Mouse (Mus musculus): ENCODE results near the gene Col26a1. TPM values are rescaled to one million over a fixed set of nuclear protein-coding genes. Genes with fewer than 3 reads are reported as not detected.

Gene Col26a1
- polyA plus RNA-seq, 1 experiment, result 2.0 TPM

DNA sequence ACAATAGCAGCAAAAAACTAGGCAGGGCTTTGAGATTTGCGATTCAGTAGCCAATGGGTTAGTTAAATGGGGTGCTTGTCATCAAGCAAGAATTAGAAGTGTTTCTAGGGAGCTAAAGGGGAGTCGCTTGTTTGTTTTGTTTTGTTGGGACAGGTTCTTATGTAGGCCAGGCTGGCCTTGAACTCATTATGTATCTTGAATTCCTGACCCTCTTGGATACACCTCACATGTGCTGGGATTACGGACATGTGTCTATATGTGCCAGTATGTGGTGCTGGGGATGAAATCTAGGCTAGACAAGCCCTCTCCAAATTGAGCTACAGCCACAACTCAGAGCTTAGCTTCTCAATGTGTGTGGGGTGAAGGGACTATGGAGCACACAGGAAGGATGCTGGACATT lies 91.8 kb downstream of the Col26a1 start:
- H3K4me3 ChIP-seq (replicated peaks; ENCODE audit: extremely low read depth, low read depth, low read length), result no peak overlapping the region
- H3K4me1 ChIP-seq (ENCODE audit: control insufficient read depth, insufficient read depth, low read length), result no peaks in the 10 kb centered on the region
- WGBS, result 59% methylated on average over 3 of the region's 3 CpGs
- no peak for TF ChIP-seq POLR2A (IDR thresholded peaks at IDR 0.05; ENCODE audit: borderline replicate concordance, extremely low read depth, low read depth, low read length)
- no peak for TF ChIP-seq CTCF (IDR thresholded peaks at IDR 0.05; ENCODE audit: insufficient read depth, low read length)
- DNase-seq, result no peak

DNA sequence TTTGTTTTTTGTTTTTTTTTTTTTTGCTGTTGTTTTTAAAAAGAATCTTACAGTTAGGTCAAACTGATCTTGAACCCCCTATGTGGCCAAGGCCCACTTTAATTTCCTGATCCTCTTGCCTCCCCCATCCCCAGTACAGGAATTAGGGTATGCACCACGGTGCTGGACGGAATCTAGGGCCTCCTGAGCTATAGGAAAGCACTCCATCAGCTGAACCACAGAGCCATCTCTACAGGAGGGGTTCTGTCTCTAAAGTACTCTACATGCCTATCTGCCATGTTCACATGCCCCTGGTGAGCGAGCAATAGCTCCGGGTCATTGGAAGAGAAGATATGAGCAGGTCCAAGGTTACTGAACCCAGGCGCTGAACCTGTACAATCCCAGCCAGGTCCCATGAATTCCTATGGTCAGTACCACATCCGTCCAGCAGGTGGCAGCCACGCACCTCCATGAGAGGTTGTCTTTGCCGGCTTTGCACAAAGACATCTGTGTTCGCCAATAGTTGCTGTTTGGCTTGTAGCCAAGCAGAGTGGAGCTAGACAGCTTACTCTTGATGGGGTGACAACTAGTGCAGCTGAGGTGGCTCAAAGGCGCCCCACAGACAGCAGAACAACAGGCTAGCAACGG lies 92.3 kb downstream of the Col26a1 start:
- 11% methylated on average over 11 of the region's 11 CpGs for WGBS
- Histone ChIP-seq H3K4me3 (replicated peaks; ENCODE audit: extremely low read depth, low read depth, low read length) (no peak overlapping the region), H3K4me1 (ENCODE audit: control insufficient read depth, insufficient read depth, low read length) (no peaks in the 10 kb centered on the region)
- TF ChIP-seq CTCF (IDR thresholded peaks at IDR 0.05; ENCODE audit: insufficient read depth, low read length) (peak; percentile 98), POLR2A (IDR thresholded peaks at IDR 0.05; ENCODE audit: borderline replicate concordance, extremely low read depth, low read depth, low read length) (no peak)
- DNase-seq, result peak; percentile 86

DNA sequence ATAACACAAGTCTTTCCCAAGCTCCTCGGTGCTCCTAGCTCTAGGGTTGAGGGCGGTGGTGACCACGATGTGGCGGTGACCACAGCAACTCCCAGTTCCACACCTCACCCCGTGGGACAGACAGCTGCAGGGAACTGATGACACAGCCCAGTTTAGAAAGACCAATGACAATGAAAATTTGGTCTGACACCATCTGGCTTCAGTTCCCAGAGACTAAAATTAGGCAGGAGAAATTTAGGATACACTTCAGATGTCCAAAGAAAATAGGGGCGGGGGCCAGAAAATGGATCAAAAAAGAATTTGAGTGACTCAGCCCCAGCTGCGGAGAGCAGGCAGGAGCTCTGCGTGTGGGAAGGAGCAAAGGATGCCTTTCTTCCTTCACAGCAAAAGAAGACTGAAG lies 98.5 kb downstream of the Col26a1 start:
- no peak for TF ChIP-seq CTCF (IDR thresholded peaks at IDR 0.05; ENCODE audit: insufficient read depth, low read length)
- no peak for TF ChIP-seq POLR2A (IDR thresholded peaks at IDR 0.05; ENCODE audit: borderline replicate concordance, extremely low read depth, low read depth, low read length)
- no peak for DNase-seq
- H3K4me3 ChIP-seq (replicated peaks; ENCODE audit: extremely low read depth, low read depth, low read length), result no peak overlapping the region
- 62% methylated on average over 8 of the region's 8 CpGs for WGBS
- no peaks in the 10 kb centered on the region for H3K4me1 ChIP-seq (ENCODE audit: control insufficient read depth, insufficient read depth, low read length)

DNA sequence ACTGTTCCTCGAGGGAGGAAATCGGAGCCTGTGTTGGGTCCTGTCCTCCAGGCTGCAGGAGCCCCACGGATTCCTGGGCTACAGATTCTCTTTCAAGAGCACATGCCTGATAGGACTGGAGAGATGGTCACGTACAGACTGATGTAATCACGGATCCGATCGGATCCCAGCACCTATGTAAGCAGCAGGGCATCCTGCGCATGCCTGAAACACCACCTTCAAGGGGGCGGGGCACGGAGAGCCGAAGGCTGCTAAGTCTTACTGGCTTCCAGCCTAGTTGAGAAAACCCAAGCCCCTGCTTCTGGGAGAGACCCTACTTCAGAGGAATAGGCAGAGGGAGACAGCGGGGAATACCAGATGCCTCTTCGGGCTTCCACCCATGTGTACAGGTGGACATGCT lies 100.4 kb downstream of the Col26a1 start:
- WGBS, result 56% methylated on average over 13 of the region's 13 CpGs
- no peak for DNase-seq
- Histone ChIP-seq H3K4me1 (ENCODE audit: control insufficient read depth, insufficient read depth, low read length) (no peaks in the 10 kb centered on the region), H3K4me3 (replicated peaks; ENCODE audit: extremely low read depth, low read depth, low read length) (no peak overlapping the region)
- TF ChIP-seq POLR2A (IDR thresholded peaks at IDR 0.05; ENCODE audit: borderline replicate concordance, extremely low read depth, low read depth, low read length), result no peak
- TF ChIP-seq CTCF (IDR thresholded peaks at IDR 0.05; ENCODE audit: insufficient read depth, low read length), result no peak

DNA sequence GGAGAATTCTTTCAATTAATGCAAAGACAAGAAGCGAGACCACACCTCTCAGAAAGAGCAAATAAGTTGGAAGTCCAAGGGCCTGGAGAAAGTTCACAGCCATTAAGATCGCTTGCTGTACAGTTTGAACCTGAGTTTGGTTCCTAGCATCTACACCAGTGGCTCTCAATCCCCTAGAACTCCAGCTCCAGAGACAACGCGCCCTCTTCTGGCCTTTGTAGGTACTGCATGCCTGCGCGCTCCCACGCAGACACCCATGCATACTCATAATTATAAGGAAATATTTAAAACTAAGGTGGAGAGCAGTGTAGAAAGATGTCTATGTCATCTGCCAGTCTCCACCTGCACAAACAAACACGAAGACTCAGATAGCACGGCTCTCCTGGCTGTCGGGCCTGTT lies 102.5 kb downstream of the Col26a1 start:
- peak; percentile 48 for DNase-seq
- 58% methylated on average over 10 of the region's 10 CpGs for WGBS
- Histone ChIP-seq H3K4me1 (ENCODE audit: control insufficient read depth, insufficient read depth, low read length) (no peaks in the 10 kb centered on the region), H3K4me3 (replicated peaks; ENCODE audit: extremely low read depth, low read depth, low read length) (no peak overlapping the region)
- TF ChIP-seq CTCF (IDR thresholded peaks at IDR 0.05; ENCODE audit: insufficient read depth, low read length), result peak; percentile 73
- no peak for TF ChIP-seq POLR2A (IDR thresholded peaks at IDR 0.05; ENCODE audit: borderline replicate concordance, extremely low read depth, low read depth, low read length)

DNA sequence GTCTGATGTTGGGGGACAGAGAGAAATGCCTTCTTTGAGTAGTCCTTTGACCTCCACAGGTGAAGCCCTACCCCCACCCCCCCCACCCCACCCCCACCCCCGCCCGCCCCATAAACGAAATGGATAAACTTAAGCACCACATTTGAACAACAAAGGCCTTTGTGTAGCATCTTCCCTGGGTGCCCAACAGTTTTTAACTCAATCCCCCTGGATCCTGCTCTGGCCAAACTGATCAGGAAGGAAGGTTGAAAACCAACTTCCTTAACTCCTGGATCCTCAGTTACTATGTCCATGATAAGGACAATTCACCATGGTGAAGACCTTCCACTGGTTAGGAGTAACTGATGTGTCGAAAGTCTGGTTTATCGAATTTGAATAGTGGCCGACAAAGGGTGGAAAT lies 103.1 kb downstream of the Col26a1 start:
- Histone ChIP-seq H3K4me1 (ENCODE audit: control insufficient read depth, insufficient read depth, low read length) (no peaks in the 10 kb centered on the region), H3K4me3 (replicated peaks; ENCODE audit: extremely low read depth, low read depth, low read length) (no peak overlapping the region)
- WGBS, result 82% methylated on average over 6 of the region's 6 CpGs
- no peak for TF ChIP-seq CTCF (IDR thresholded peaks at IDR 0.05; ENCODE audit: insufficient read depth, low read length)
- no peak for TF ChIP-seq POLR2A (IDR thresholded peaks at IDR 0.05; ENCODE audit: borderline replicate concordance, extremely low read depth, low read depth, low read length)
- no peak for DNase-seq

DNA sequence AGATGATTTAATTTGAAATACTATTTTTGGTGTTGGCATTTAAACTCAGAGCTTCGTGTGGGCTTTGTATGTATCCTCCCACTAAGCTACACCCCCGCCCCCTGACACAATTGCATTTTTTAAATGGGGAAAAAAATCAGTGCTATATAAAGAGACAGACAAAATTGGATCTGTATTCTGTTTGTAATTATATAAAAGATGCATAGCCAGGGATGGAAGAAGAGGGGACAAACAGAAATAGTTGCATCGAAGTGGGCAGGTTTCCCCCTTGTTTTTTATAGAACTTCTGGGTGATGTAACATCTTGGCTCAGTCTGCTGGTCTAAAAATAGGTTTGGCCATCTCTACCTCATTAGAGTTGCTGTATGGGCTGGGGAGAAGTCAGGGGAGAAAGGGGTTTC lies 107.5 kb downstream of the Col26a1 start:
- no peak overlapping the region for H3K4me3 ChIP-seq (replicated peaks; ENCODE audit: extremely low read depth, low read depth, low read length)
- 52% methylated on average over 3 of the region's 3 CpGs for WGBS
- TF ChIP-seq POLR2A (IDR thresholded peaks at IDR 0.05; ENCODE audit: borderline replicate concordance, extremely low read depth, low read depth, low read length), result no peak
- TF ChIP-seq CTCF (IDR thresholded peaks at IDR 0.05; ENCODE audit: insufficient read depth, low read length), result no peak
- DNase-seq, result no peak
- H3K4me1 ChIP-seq (ENCODE audit: control insufficient read depth, insufficient read depth, low read length), result no peaks in the 10 kb centered on the region

DNA sequence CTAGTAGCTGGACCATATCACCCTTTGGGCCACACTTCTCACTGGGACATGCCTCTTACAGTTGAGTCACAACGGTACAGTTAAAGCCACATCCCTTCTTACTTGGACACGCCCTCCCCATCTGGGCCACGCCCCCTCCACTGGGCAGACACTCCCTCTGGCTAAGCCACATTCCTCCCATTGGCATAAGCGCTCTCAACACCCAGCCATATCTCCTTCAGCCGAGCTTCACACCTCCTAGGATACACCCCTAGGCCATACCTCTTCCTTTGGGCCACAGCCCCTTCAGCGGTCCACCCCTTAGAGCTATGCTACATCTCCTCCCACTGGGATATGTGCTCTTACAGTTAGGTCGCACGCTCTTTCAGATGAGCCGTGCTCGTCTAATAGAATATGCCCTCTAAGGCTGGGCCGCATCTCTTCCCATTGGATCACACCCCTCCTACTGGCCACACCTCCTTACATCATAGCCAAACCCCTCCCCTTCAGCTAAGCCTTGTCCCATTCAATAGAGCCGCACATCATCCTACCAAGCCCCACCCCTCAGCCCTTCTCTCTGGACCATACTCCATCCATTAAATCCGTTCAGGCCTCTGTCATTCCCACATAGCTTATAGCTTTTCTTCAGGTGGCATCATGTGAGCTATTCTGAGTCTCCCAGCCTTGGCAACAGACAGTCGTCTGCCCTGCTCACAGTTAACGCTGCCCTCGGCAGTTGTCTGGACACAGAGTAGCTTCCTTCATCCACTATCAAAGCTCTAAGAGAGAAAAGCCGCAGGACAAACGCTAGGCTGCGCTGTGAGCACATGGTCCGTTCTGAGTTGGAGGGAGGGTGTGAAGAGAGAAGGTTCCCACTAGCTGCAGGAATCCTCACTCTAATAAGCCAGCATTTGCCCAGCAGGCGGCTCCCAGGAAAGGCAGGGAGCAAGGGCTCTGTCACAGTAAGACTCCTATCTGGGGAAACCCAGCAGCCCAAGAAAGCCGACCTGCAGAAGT lies 109.7 kb downstream of the Col26a1 start:
- 60% methylated on average over 22 of the region's 22 CpGs for WGBS
- TF ChIP-seq CTCF (IDR thresholded peaks at IDR 0.05; ENCODE audit: insufficient read depth, low read length) (no peak), POLR2A (IDR thresholded peaks at IDR 0.05; ENCODE audit: borderline replicate concordance, extremely low read depth, low read depth, low read length) (no peak)
- H3K4me1 ChIP-seq (ENCODE audit: control insufficient read depth, insufficient read depth, low read length), result no peaks in the 10 kb centered on the region
- no peak for DNase-seq
- no peak overlapping the region for H3K4me3 ChIP-seq (replicated peaks; ENCODE audit: extremely low read depth, low read depth, low read length)

DNA sequence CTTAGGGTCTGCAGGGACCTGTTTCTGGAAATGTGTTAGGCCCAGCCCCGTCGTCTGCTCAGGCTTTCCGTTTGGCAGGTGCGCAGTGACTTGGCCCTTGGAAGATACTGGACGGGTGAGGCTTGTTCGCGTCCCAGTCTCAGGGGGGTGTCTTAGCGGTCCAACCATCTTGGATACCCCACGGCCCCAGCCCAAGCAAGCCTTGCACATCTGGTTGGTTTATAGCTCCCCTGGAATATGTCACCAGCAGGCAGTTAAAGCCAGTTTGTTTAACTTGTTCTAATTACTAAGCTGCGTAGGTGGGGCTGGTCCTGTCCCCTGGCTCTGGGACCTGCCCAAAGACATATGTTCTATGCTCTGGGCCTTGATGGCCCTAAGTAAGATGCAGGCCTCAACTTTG lies 111.9 kb downstream of the Col26a1 start:
- no peak for TF ChIP-seq POLR2A (IDR thresholded peaks at IDR 0.05; ENCODE audit: borderline replicate concordance, extremely low read depth, low read depth, low read length)
- no peak for TF ChIP-seq CTCF (IDR thresholded peaks at IDR 0.05; ENCODE audit: insufficient read depth, low read length)
- 89% methylated on average over 10 of the region's 10 CpGs for WGBS
- H3K4me1 ChIP-seq (ENCODE audit: control insufficient read depth, insufficient read depth, low read length), result no peaks in the 10 kb centered on the region
- no peak for DNase-seq
- no peak overlapping the region for H3K4me3 ChIP-seq (replicated peaks; ENCODE audit: extremely low read depth, low read depth, low read length)
